Mouse (Mus musculus) liver, embryonic 14.5 days (tissue): Measurements from ENCODE around the gene Apex1. TPM values are rescaled to one million over a fixed set of nuclear protein-coding genes. Genes with fewer than 3 reads are reported as not detected.
"Not testable (repeated sequence)": the region's sequence is repeated elsewhere in the genome, so short reads cannot be mapped to it uniquely, and the experiment has no call there.

Experiments used
- ATAC-seq: fragments of 200-750 bp; cut with Nextera tagmentation; 2 replicates; pipeline ENCODE4 v1.8.0; 2017; ENCODE audit warnings: moderate number of reproducible peaks, mild to moderate bottlenecking, moderate library complexity; ENCODE audit not compliant: insufficient read depth
- DNase-seq, 3 experiments: peaks; one replicate each; pipeline ENCODE4 v3.0.0-alpha.2; 2012 to 2013; ENCODE audit warnings: low read depth in 3 of 3, low spot score in 3 of 3
- H3K27ac ChIP-seq: fragments of 300-500 bp; sonication (generic); 2 replicates; pipeline ENCODE4 v1.5.1; 2014; ENCODE audit warnings: moderate library complexity, mild to moderate bottlenecking, control low read depth, inconsistent platforms
- H3K27me3 ChIP-seq: fragments of 300-500 bp; sonication (generic); 2 replicates; pipeline ENCODE4 v1.6.1; 2014; ENCODE audit warnings: mild to moderate bottlenecking, low read length, moderate library complexity; ENCODE audit not compliant: control insufficient read depth, insufficient read depth
- H3K36me3 ChIP-seq: fragments of 300-500 bp; sonication (generic); replicated peaks from 2 replicates; pipeline ENCODE4 v1.6.1; 2014; ENCODE audit warnings: low read depth; ENCODE audit not compliant: control insufficient read depth, insufficient read depth
- H3K4me1 ChIP-seq, 2 experiments: fragments of 200-500 bp in 1 of 2; fragments of 300-500 bp in 1 of 2; sonication (generic) in 1 of 2; replicated peaks; 2 replicates each; pipeline ENCODE4 v1.6.1; 2012 to 2014; ENCODE audit warnings: antibody characterized with exemption in 1 of 2, inconsistent platforms in 1 of 2, low read length in 1 of 2; ENCODE audit not compliant: control insufficient read depth in 2 of 2, insufficient read depth in 2 of 2
- H3K4me2 ChIP-seq: fragments of 300-500 bp; sonication (generic); 2 replicates; pipeline ENCODE4 v1.6.1; 2014; ENCODE audit warnings: low read depth, mild to moderate bottlenecking, control low read depth, moderate library complexity
- H3K4me3 ChIP-seq, 2 experiments: fragments of 200-500 bp in 1 of 2; fragments of 300-500 bp in 1 of 2; sonication (generic) in 1 of 2; 2 replicates each; pipeline ENCODE4 v1.5.1; 2012 to 2014; ENCODE audit warnings: low read depth in 2 of 2, low read length in 2 of 2, mild to moderate bottlenecking in 2 of 2, control low read depth in 1 of 2, inconsistent platforms in 1 of 2, moderate library complexity in 1 of 2; ENCODE audit not compliant: insufficient read depth in 1 of 2
- H3K9ac ChIP-seq: fragments of 300-500 bp; sonication (generic); replicated peaks from 2 replicates; pipeline ENCODE4 v1.6.1; 2014; ENCODE audit warnings: mild to moderate bottlenecking, control low read depth, moderate library complexity
- H3K9me3 ChIP-seq: fragments of 300-500 bp; sonication (generic); 2 replicates; pipeline ENCODE4 v1.6.1; 2016; ENCODE audit warnings: low read length, mixed read lengths; ENCODE audit not compliant: control insufficient read depth
- CTCF ChIP-seq: IDR thresholded peaks from 2 replicates; pipeline ENCODE4 v1.5.1; 2016; ENCODE audit warnings: antibody characterized with exemption, low read depth, control low read depth
- EP300 ChIP-seq: IDR thresholded peaks from 2 replicates; pipeline ENCODE4 v1.6.1; 2016; ENCODE audit warnings: antibody characterized with exemption, low read depth
- WGBS: fragments of 180-500 bp; shearing (Covaris S2); extraction: QIAGEN DNeasy Blood & Tissue Kit; methylation state at CpG from one replicate; pipeline ENCODE4 v1.1.7; 2014; ENCODE audit not compliant: insufficient replicate concordance; 5-methylcytosine and 5-hydroxymethylcytosine counted together
- polyA plus RNA-seq, 2 experiments: library from polyadenylated mRNA; depleted of rRNA in 1 of 2; stranded (reverse) in 1 of 2; unstranded in 1 of 2; fragments of >200 nt; fragmentation: Nextera tagmentation in 1 of 2; extraction: Ambion mirVana in 1 of 2; gene quantifications; 2 replicates each; pipeline versions ENCODE4 v1.2.1 to v1.2.3; 2012 to 2014

Gene Apex1
- polyA plus RNA-seq, 2 experiments = 51.3 to 90.8 TPM

- not testable (repeated sequence) for DNase-seq, H3K36me3 ChIP-seq, H3K9me3 ChIP-seq, H3K27me3 ChIP-seq, H3K9ac ChIP-seq, H3K4me3 ChIP-seq
- WGBS = 38% methylated on average over 5 of the region's 5 CpGs
- peak overlapping the region; percentile 31 for H3K27ac ChIP-seq
- TF ChIP-seq EP300 = peak; percentile 73; the same call in 1 of the 2 replicates
- H3K4me1 ChIP-seq = peaks cover 10 to 26% of the 10 kb centered on the region in 2 experiments; a peak in 3 of 4 replicates
- ATAC-seq = peak; percentile 74
- H3K4me2 ChIP-seq = peak overlapping the region; percentile 33
Observed at GRCm38 (mm10) chr14:50958289-50958995, 33.7 kb downstream of the Apex1 start.

- H3K4me2 ChIP-seq = no peak overlapping the region
- H3K9ac ChIP-seq = no peak overlapping the region
- H3K9me3 ChIP-seq = no peaks in the 10 kb centered on the region
- H3K36me3 ChIP-seq = no peaks in the 10 kb centered on the region
- WGBS = 65% methylated on average over 5 of the region's 5 CpGs
- H3K27ac ChIP-seq = no peak overlapping the region
- peaks cover 0 to 11% of the 10 kb centered on the region in 2 experiments; a peak in 2 of 4 replicates for H3K4me1 ChIP-seq
- H3K4me3 ChIP-seq = no peak overlapping the region
- no peak for DNase-seq
- no peak for ATAC-seq
- TF ChIP-seq EP300 (no peak), CTCF (no peak)
- H3K27me3 ChIP-seq = no peaks in the 10 kb centered on the region
Observed at GRCm38 (mm10) chr14:50968216-50968980, 43.6 kb downstream of the Apex1 start.

GRCm38 (mm10) chr14:50969041-50969440, 44.3 kb downstream of the Apex1 start:
- ATAC-seq = no peak

GRCm38 (mm10) chr14:50969558-50970544, 45.1 kb downstream of the Apex1 start:
- Histone ChIP-seq H3K27me3 (no peaks in the 10 kb centered on the region), H3K27ac (no peak overlapping the region), H3K9me3 (no peaks in the 10 kb centered on the region), H3K4me3 (no peak overlapping the region), H3K4me2 (peak overlapping the region; percentile 27; the same call in 1 of the 2 replicates), H3K36me3 (no peaks in the 10 kb centered on the region), H3K4me1 (peaks cover 0 to 11% of the 10 kb centered on the region in 2 experiments; a peak in 2 of 4 replicates), H3K9ac (no peak overlapping the region)
- 22% methylated on average over 12 of the region's 12 CpGs for WGBS
- DNase-seq = no peak
- ATAC-seq = no peak
- no peak for TF ChIP-seq CTCF
- TF ChIP-seq EP300 = no peak

More at GRCm38 (mm10) chr14:50969041-50969440, 44.3 kb downstream of the Apex1 start:
- H3K36me3 ChIP-seq = no peaks in the 10 kb centered on the region
- H3K9ac ChIP-seq = no peak overlapping the region
- no peak for TF ChIP-seq EP300
- TF ChIP-seq CTCF = no peak
- peaks cover 0 to 11% of the 10 kb centered on the region in 2 experiments; a peak in 2 of 4 replicates for H3K4me1 ChIP-seq
- DNase-seq = no peak
- no peaks in the 10 kb centered on the region for H3K27me3 ChIP-seq
- no peaks in the 10 kb centered on the region for H3K9me3 ChIP-seq
- 46% methylated on average over 1 of the region's 1 CpGs for WGBS
- no peak overlapping the region for H3K4me3 ChIP-seq
- H3K4me2 ChIP-seq = no peak overlapping the region
- no peak overlapping the region for H3K27ac ChIP-seq
